Mouse (Mus musculus) C2C12 (cell line): ENCODE data around the gene Prdx1. TPM values are rescaled to one million over a fixed set of nuclear protein-coding genes. Genes with fewer than 3 reads are reported as not detected.

Experiments
- H3K27me3 ChIP-seq: one replicate; pipeline ENCODE4 v1.6.1; 2011; ENCODE audit not compliant: control insufficient read depth, insufficient read depth, insufficient read length
- H3K36me3 ChIP-seq: one replicate; pipeline ENCODE4 v1.6.1; 2011; ENCODE audit not compliant: control insufficient read depth, insufficient read depth
- H3K4me3 ChIP-seq: one replicate; pipeline ENCODE4 v1.5.1; 2011; ENCODE audit warnings: mild to moderate bottlenecking, control low read depth; ENCODE audit not compliant: poor library complexity, insufficient read depth, severe bottlenecking
- H3K79me2 ChIP-seq: one replicate; pipeline ENCODE4 v1.6.1; 2011; ENCODE audit not compliant: control insufficient read depth, insufficient read depth
- H3K79me3 ChIP-seq: one replicate; pipeline ENCODE4 v1.6.1; 2011; ENCODE audit warnings: low read depth, control low read depth
- H3ac ChIP-seq: one replicate; pipeline ENCODE3; 2011; ENCODE audit warnings: low read depth; ENCODE audit not compliant: control insufficient read depth, insufficient read length
- CEBPB ChIP-seq: IDR thresholded peaks from one replicate; pipeline ENCODE4 v1.6.1; 2011; ENCODE audit warnings: low read depth, mild to moderate bottlenecking, control low read depth, moderate library complexity
- CTCF ChIP-seq: IDR thresholded peaks from one replicate; pipeline ENCODE4 v1.5.1; 2011; ENCODE audit not compliant: control insufficient read depth, insufficient read depth, insufficient read length
- FOSL1 ChIP-seq: IDR thresholded peaks from one replicate; pipeline ENCODE4 v1.8.0; 2011; ENCODE audit warnings: mild to moderate bottlenecking, low read length; ENCODE audit not compliant: poor library complexity, insufficient read depth, severe bottlenecking
- MAX ChIP-seq: IDR thresholded peaks from one replicate; pipeline ENCODE4 v1.6.1; 2011; ENCODE audit warnings: mild to moderate bottlenecking, control low read depth
- MYOD1 ChIP-seq: IDR thresholded peaks from one replicate; pipeline ENCODE4 v1.6.1; 2011; ENCODE audit warnings: low read depth; ENCODE audit not compliant: control insufficient read depth, insufficient read length
- MYOG ChIP-seq: IDR thresholded peaks from one replicate; pipeline ENCODE4 v1.6.1; 2011; ENCODE audit not compliant: control insufficient read depth, insufficient read length; ENCODE audit errors: extremely low read depth
- USF1 ChIP-seq: IDR thresholded peaks from one replicate; pipeline ENCODE4 v1.6.1; 2011; ENCODE audit warnings: low read depth, mild to moderate bottlenecking, control low read depth, moderate library complexity
- polyA plus RNA-seq: library from polyadenylated mRNA; unstranded; fragments of >200 nt; fragmentation: generic; extraction: Trizol; gene quantifications from one replicate; pipeline ENCODE4 v1.2.1, GENCODE M21; 2012; ENCODE audit warnings: missing spikeins

Prdx1 gene
- polyA plus RNA-seq, 1 experiment: 459 TPM

DNA sequence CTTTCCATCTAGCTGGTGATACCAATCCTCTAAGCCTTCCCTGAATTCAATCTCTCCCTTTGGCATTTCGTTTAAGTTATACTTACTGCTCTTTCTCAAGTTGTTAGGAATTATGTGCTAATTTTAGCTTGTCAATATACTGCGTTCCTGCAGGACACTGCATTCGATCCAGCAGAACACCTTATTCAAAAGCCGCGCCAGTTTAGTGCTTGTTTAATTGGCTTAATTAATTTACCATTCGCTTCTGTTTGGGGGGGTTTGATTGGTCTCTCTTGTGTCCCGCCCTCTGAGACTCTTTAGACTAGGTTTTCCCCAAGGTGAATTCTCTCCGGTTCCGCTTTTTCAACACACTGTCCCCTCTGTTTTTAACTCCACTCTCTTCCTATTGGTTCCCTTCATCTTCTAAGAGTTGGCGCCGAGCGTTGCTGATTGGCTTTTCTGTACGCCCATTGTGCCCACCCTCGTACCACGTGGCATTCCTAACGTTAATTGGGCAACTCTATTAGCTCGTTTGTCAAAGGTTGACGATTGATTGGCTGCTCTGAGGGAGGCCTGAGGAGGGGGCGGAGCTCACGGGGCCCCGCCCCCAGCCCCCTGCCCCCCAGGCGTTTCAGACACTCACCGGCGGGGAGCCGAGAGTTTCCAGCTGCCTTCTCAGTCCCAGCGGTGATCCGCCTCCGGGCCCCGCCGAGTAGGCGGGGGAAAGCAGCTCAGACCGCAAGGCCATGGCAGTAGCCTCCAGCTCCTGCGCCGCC is 35.2 kb downstream of the Prdx1 start, which contains the start of gene Tesk2:
Gene Tesk2 (plus strand): TSS at position 606 of the 755 bp plus-strand sequence.
- Histone ChIP-seq H3K4me3 (peak within 1 kb of the TSS; percentile 61), H3K27me3 (no peaks in the 10 kb centered on the region), H3ac (peak within 1 kb of the TSS; percentile 95), H3K36me3 (peaks cover 12% of the 10 kb centered on the region), H3K79me2 (peaks cover 46% of the 10 kb centered on the region), H3K79me3 (peaks cover 35% of the 10 kb centered on the region)
- TF ChIP-seq FOSL1 (no peak), MAX (peak; percentile 63), USF1 (peak; percentile 95)

DNA sequence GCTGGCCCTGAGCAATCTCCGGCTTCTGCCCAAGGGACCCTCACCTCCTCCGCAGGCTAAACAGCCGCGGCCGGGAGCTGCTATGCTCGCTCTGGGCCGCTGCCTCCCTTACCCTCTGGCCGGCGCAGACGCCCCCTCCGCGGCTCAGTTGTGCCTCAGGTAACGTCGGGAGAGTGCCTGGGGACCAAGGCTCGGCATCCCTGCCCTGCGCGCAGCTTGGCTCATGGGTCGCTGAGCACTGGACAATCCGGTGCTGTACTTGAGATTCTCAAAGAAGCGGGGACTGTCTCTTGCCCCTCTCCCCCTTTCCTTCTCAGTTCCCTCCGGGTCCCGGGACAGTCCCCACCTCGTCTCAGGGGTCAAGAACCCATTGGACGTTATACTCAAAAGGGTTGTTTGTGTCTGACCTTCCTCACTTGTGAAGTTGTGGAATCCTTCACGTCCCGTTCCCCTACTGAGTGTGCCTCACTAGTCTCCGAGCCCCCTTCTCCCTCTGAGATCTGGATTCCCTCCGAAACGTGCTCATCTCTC is 35.8 kb downstream of the Prdx1 start:
- Histone ChIP-seq H3K4me3 (peak overlapping the region; percentile 61), H3K36me3 (peaks cover 14% of the 10 kb centered on the region), H3K79me2 (peaks cover 52% of the 10 kb centered on the region), H3ac (peak overlapping the region; percentile 95), H3K79me3 (peaks cover 40% of the 10 kb centered on the region), H3K27me3 (no peaks in the 10 kb centered on the region)
- TF ChIP-seq MYOD1: no peak
- no peak for TF ChIP-seq MAX
- TF ChIP-seq CTCF: no peak
- no peak for TF ChIP-seq CEBPB
- no peak for TF ChIP-seq FOSL1
- TF ChIP-seq USF1: no peak
- TF ChIP-seq MYOG: no peak

DNA sequence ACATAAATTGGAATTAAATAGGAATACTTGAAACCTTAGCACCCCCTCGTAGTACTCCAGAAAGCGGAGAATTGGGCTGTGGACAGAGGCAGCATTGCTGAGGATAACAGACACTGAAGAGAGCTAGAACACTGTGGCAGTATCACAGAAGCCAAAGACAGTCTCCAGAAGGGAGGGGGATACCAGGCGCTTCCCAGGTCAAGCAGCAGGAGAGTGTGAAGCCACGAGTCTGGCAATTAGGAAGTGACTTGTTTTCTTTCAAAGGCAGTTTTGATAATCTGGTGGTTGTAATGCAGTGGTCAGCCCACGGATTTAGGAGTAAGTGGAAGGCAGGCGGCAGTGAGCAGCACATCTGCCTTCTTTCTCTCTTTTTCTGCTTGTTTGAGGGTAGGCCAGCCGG is 36.9 kb downstream of the Prdx1 start:
- TF ChIP-seq CEBPB (no peak), MYOG (no peak), MAX (no peak), FOSL1 (no peak), MYOD1 (no peak), CTCF (no peak), USF1 (no peak)

DNA sequence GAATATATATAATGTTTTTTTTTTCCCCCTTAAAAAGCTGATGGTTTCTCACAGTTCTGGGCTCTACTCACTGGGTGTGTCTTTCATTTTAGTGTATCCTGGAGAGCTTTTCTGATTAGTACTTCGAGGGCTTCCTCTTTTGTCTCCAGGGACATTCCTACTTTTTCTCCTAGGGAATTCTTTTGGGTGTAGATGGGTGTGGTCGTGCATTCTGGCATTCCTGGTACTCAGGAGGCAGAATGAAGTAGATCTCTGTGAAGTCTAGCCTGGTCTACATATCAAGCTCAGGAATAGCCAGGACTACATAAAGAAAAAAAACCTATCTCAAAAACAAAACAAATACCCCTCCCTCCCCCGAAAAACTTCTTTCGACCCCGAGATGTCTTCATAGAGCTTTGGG is 40.1 kb downstream of the Prdx1 start:
- H3ac ChIP-seq: no peak overlapping the region
- no peaks in the 10 kb centered on the region for H3K27me3 ChIP-seq
- no peak for TF ChIP-seq FOSL1
- TF ChIP-seq MYOD1: no peak
- no peak for TF ChIP-seq CTCF
- no peak for TF ChIP-seq MAX
- TF ChIP-seq USF1: no peak
- no peak for TF ChIP-seq MYOG
- no peak for TF ChIP-seq CEBPB
- H3K4me3 ChIP-seq: no peak overlapping the region
- H3K79me3 ChIP-seq: peaks cover 67% of the 10 kb centered on the region
- peaks cover 91% of the 10 kb centered on the region for H3K79me2 ChIP-seq
- peaks cover 17% of the 10 kb centered on the region for H3K36me3 ChIP-seq

More for the DNA sequence above, 36.9 kb downstream of the Prdx1 start:
- Histone ChIP-seq H3K4me3 (peak overlapping the region; percentile 61), H3K36me3 (peaks cover 10% of the 10 kb centered on the region), H3K27me3 (no peaks in the 10 kb centered on the region), H3K79me2 (peaks cover 63% of the 10 kb centered on the region), H3K79me3 (peaks cover 50% of the 10 kb centered on the region), H3ac (peak overlapping the region; percentile 70)

DNA sequence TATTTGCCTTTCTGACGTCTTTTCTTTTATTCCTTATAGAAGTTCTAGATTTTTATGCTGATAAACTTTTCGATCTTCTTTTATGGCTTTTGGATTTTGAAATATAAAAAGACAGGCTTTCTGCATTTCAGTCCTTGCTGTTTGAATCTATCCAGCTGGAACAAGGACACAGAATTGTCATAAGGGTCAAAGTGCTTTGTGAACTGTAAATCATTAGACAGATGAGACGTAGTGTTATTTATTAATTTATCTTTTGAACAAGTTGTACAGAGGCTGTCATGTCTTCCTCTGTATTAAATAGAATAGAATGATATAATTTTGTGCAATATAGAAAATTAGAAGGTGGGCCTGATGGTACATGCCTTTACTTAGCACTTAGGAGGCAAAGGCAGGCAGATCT is 42.1 kb downstream of the Prdx1 start:
- Histone ChIP-seq H3K79me3 (peaks cover 62% of the 10 kb centered on the region), H3K79me2 (peaks cover 95% of the 10 kb centered on the region), H3K4me3 (no peak overlapping the region), H3K36me3 (peaks cover 26% of the 10 kb centered on the region), H3K27me3 (no peaks in the 10 kb centered on the region), H3ac (no peak overlapping the region)
- TF ChIP-seq FOSL1 (no peak), MYOD1 (no peak), CTCF (no peak), MYOG (no peak), USF1 (no peak), CEBPB (no peak), MAX (no peak)
